Mouse (Mus musculus) cerebellum, postnatal 36 days (tissue): Measurements from ENCODE around the gene Xndc1.

Source experiments
- DNase-seq, 2 experiments: peaks; one replicate each; pipeline ENCODE4 v3.0.0; 2021 to 2022; ENCODE audit warnings: mixed read lengths in 2 of 2

The Xndc1 gene

GRCm38 (mm10) chr7:102082816-102083215 lies 17.5 kb downstream of the Xndc1 start, which contains the start of gene Trpc2:
Trpc2 (plus strand) TSS chr7:102083116.
- DNase-seq: no peak

GRCm38 (mm10) chr7:102084041-102084696 lies 18.9 kb downstream of the Xndc1 start:
- DNase-seq: no peak

- peak in 1 of 2 experiments; percentile 30 for DNase-seq
These were observed 22.0 kb downstream of the Xndc1 start for GRCm38 (mm10) chr7:102087336-102087735.

- DNase-seq: no peak
These were observed 34.7 kb downstream of the Xndc1 start for GRCm38 (mm10) chr7:102099760-102100661.

GRCm38 (mm10) chr7:102100868-102101267 lies 35.6 kb downstream of the Xndc1 start:
- DNase-seq: no peak

GRCm38 (mm10) chr7:102101487-102101886 lies 36.2 kb downstream of the Xndc1 start, which contains the start of gene Art1:
Art1 (plus strand) TSS chr7:102101743.
- no peak for DNase-seq

- no peak for DNase-seq
These were observed 36.9 kb downstream of the Xndc1 start for GRCm38 (mm10) chr7:102102241-102102640.

- DNase-seq: no peak
These were observed 37.4 kb downstream of the Xndc1 start for GRCm38 (mm10) chr7:102102696-102103095.

- DNase-seq: no peak
These were observed 38.2 kb downstream of the Xndc1 start for GRCm38 (mm10) chr7:102103555-102103954.

- peak; percentile 39 to 48 for DNase-seq
These were observed 38.8 kb downstream of the Xndc1 start for GRCm38 (mm10) chr7:102104126-102104525.

GRCm38 (mm10) chr7:102106700-102107141 lies 41.4 kb downstream of the Xndc1 start:
- no peak for DNase-seq

GRCm38 (mm10) chr7:102108206-102108605 lies 42.9 kb downstream of the Xndc1 start:
- DNase-seq: no peak

- DNase-seq: no peak
These were observed 43.9 kb downstream of the Xndc1 start, which contains the start of gene Art5 for GRCm38 (mm10) chr7:102109171-102109570. Art5 (minus strand) TSS chr7:102109489.

- DNase-seq: no peak
These were observed 44.4 kb downstream of the Xndc1 start for GRCm38 (mm10) chr7:102109746-102110145.

GRCm38 (mm10) chr7:102113151-102113729 lies 47.9 kb downstream of the Xndc1 start:
- DNase-seq: no peak

- DNase-seq: no peak
These were observed 51.4 kb downstream of the Xndc1 start, which contains the start of gene Chrna10 for GRCm38 (mm10) chr7:102116579-102117331. Chrna10 (minus strand) TSS chr7:102116828.

GRCm38 (mm10) chr7:102117382-102117781 lies 52.1 kb downstream of the Xndc1 start:
- no peak for DNase-seq

- no peak for DNase-seq
These were observed 55.0 kb downstream of the Xndc1 start for GRCm38 (mm10) chr7:102120326-102120725.

GRCm38 (mm10) chr7:102132395-102132794 lies 67.1 kb downstream of the Xndc1 start:
- DNase-seq: no peak
